Mouse (Mus musculus) macrophage (primary cell): ENCODE data around the gene Myl9. TPM values are rescaled to one million over a fixed set of nuclear protein-coding genes. Genes with fewer than 3 reads are reported as not detected.

Source experiments
- H3K27ac ChIP-seq: fragments of 350-480 bp; formaldehyde crosslinking; 2 replicates; pipeline ENCODE4 v1.9.0; 2021
- H3K36me3 ChIP-seq: fragments of 350-480 bp; formaldehyde crosslinking; 2 replicates; pipeline ENCODE4 v1.9.0; 2021; ENCODE audit errors: inconsistent target
- H3K4me3 ChIP-seq: fragments of 350-480 bp; formaldehyde crosslinking; 2 replicates; pipeline ENCODE4 v1.9.0; 2021; ENCODE audit errors: inconsistent target
- H3K79me2 ChIP-seq: fragments of 350-480 bp; formaldehyde crosslinking; 2 replicates; pipeline ENCODE4 v1.9.0; 2021; ENCODE audit errors: inconsistent target
- WGBS: methylation state at CpG from one replicate; pipeline ENCODE4 v1.1.7; 2026; ENCODE audit warnings: inconsistent platforms; ENCODE audit not compliant: missing documents; 5-methylcytosine and 5-hydroxymethylcytosine counted together
- polyA plus RNA-seq: library from polyadenylated mRNA; stranded (reverse); fragments of 250-400 nt; gene quantifications from 3 replicates; pipeline ENCODE4 v1.2.4, GENCODE M21; 2018; ENCODE audit warnings: inconsistent platforms

The Myl9 gene
- polyA plus RNA-seq, 1 experiment from 2014 or later, result not detected

- H3K36me3 ChIP-seq, result peaks cover 61% of the 10 kb centered on the region
- 92% methylated on average over 3 of the region's 3 CpGs for WGBS
- peaks cover 28% of the 10 kb centered on the region; the same call in 1 of the 2 replicates for H3K79me2 ChIP-seq
- no peak overlapping the region for H3K27ac ChIP-seq
- H3K4me3 ChIP-seq, result no peak overlapping the region
Observed at GRCm38 (mm10) chr2:156747315-156747714, 27.9 kb upstream of the Myl9 start.

GRCm38 (mm10) chr2:156749687-156750086 is 25.5 kb upstream of the Myl9 start:
- no peak overlapping the region for H3K4me3 ChIP-seq
- peaks cover 4% of the 10 kb centered on the region; the same call in 1 of the 2 replicates for H3K79me2 ChIP-seq
- peaks cover 73% of the 10 kb centered on the region for H3K36me3 ChIP-seq
- WGBS, result 63% methylated on average over 7 of the region's 8 CpGs
- no peak overlapping the region for H3K27ac ChIP-seq

GRCm38 (mm10) chr2:156756937-156757336 is 18.3 kb upstream of the Myl9 start:
- peaks cover 62% of the 10 kb centered on the region for H3K36me3 ChIP-seq
- 91% methylated on average over 9 of the region's 9 CpGs for WGBS
- H3K27ac ChIP-seq, result no peak overlapping the region
- H3K79me2 ChIP-seq, result no peaks in the 10 kb centered on the region
- no peak overlapping the region for H3K4me3 ChIP-seq

GRCm38 (mm10) chr2:156760843-156761505 is 14.2 kb upstream of the Myl9 start:
- Histone ChIP-seq H3K79me2 (no peaks in the 10 kb centered on the region), H3K4me3 (no peak overlapping the region), H3K27ac (no peak overlapping the region), H3K36me3 (peaks cover 60% of the 10 kb centered on the region)
- 88% methylated on average over 5 of the region's 5 CpGs for WGBS

- 96% methylated on average over 17 of the region's 17 CpGs for WGBS
- Histone ChIP-seq H3K27ac (no peak overlapping the region), H3K36me3 (peaks cover 52% of the 10 kb centered on the region), H3K79me2 (no peaks in the 10 kb centered on the region), H3K4me3 (no peak overlapping the region)
Observed at GRCm38 (mm10) chr2:156761521-156762278, 13.5 kb upstream of the Myl9 start.

GRCm38 (mm10) chr2:156762499-156762898 is 12.7 kb upstream of the Myl9 start:
- no peaks in the 10 kb centered on the region for H3K79me2 ChIP-seq
- no peak overlapping the region for H3K4me3 ChIP-seq
- H3K36me3 ChIP-seq, result peaks cover 45% of the 10 kb centered on the region
- WGBS, result 98% methylated on average over 20 of the region's 21 CpGs
- H3K27ac ChIP-seq, result no peak overlapping the region

- WGBS, result 85% methylated on average over 4 of the region's 11 CpGs
- peaks cover 39% of the 10 kb centered on the region for H3K36me3 ChIP-seq
- H3K79me2 ChIP-seq, result no peaks in the 10 kb centered on the region
- no peak overlapping the region for H3K4me3 ChIP-seq
- H3K27ac ChIP-seq, result no peak overlapping the region
Observed at GRCm38 (mm10) chr2:156763101-156763500, 12.1 kb upstream of the Myl9 start.

- Histone ChIP-seq H3K36me3 (peaks cover 31% of the 10 kb centered on the region), H3K79me2 (no peaks in the 10 kb centered on the region), H3K27ac (no peak overlapping the region), H3K4me3 (no peak overlapping the region)
- 96% methylated on average over 10 of the region's 10 CpGs for WGBS
Observed at GRCm38 (mm10) chr2:156764022-156764421, 11.2 kb upstream of the Myl9 start.

GRCm38 (mm10) chr2:156764747-156765146 is 10.5 kb upstream of the Myl9 start:
- Histone ChIP-seq H3K4me3 (no peak overlapping the region), H3K36me3 (peaks cover 30% of the 10 kb centered on the region), H3K27ac (no peak overlapping the region), H3K79me2 (no peaks in the 10 kb centered on the region)
- 64% methylated on average over 4 of the region's 4 CpGs for WGBS

- whole genome bisulfite sequencing, result 88% methylated on average over 8 of the region's 8 CpGs
- H3K4me3 ChIP-seq, result no peak overlapping the region
- H3K27ac ChIP-seq, result no peak overlapping the region
- peaks cover 30% of the 10 kb centered on the region for H3K36me3 ChIP-seq
- no peaks in the 10 kb centered on the region for H3K79me2 ChIP-seq
Observed at GRCm38 (mm10) chr2:156765593-156765992, 9.6 kb upstream of the Myl9 start.

GRCm38 (mm10) chr2:156766227-156767019 is 8.8 kb upstream of the Myl9 start:
- Histone ChIP-seq H3K36me3 (peaks cover 22% of the 10 kb centered on the region), H3K79me2 (no peaks in the 10 kb centered on the region), H3K4me3 (no peak overlapping the region), H3K27ac (no peak overlapping the region)
- 41% methylated on average over 10 of the region's 10 CpGs for WGBS

GRCm38 (mm10) chr2:156767108-156767507 is 8.1 kb upstream of the Myl9 start:
- H3K27ac ChIP-seq, result no peak overlapping the region
- peaks cover 15% of the 10 kb centered on the region for H3K36me3 ChIP-seq
- H3K79me2 ChIP-seq, result no peaks in the 10 kb centered on the region
- WGBS, result 81% methylated on average over 5 of the region's 5 CpGs
- no peak overlapping the region for H3K4me3 ChIP-seq

GRCm38 (mm10) chr2:156769274-156769673 is 5.9 kb upstream of the Myl9 start:
- Histone ChIP-seq H3K36me3 (no peaks in the 10 kb centered on the region), H3K79me2 (no peaks in the 10 kb centered on the region), H3K27ac (no peak overlapping the region), H3K4me3 (no peak overlapping the region)
- WGBS, result 71% methylated on average over 12 of the region's 12 CpGs

GRCm38 (mm10) chr2:156773470-156773869 is 1.8 kb upstream of the Myl9 start:
- Histone ChIP-seq H3K27ac (no peak overlapping the region), H3K36me3 (no peaks in the 10 kb centered on the region), H3K79me2 (no peaks in the 10 kb centered on the region), H3K4me3 (no peak overlapping the region)
